Mouse (Mus musculus) CH12.LX (cell line): ENCODE results near the gene Wdr5. TPM values are rescaled to one million over a fixed set of nuclear protein-coding genes. Genes with fewer than 3 reads are reported as not detected.

ENCODE experiments used
- DNase-seq: peaks from one replicate; pipeline ENCODE4 v3.0.0-alpha.2; 2013; ENCODE audit errors: extremely low read depth
- H3K27ac ChIP-seq: 2 replicates; pipeline ENCODE4 v1.5.1; 2012; ENCODE audit warnings: low read depth, mild to moderate bottlenecking, control low read depth, moderate library complexity; ENCODE audit not compliant: insufficient read depth
- H3K27me3 ChIP-seq: replicated peaks from 2 replicates; pipeline ENCODE3; 2012; ENCODE audit warnings: inconsistent platforms
- H3K36me3 ChIP-seq, 2 experiments: replicated peaks in 1 of 2; 2 replicates each; pipeline versions ENCODE3 to v1.6.1; 2012; ENCODE audit warnings: inconsistent platforms in 1 of 2, low read length in 1 of 2, mild to moderate bottlenecking in 1 of 2, mixed read lengths in 1 of 2, moderate library complexity in 1 of 2; ENCODE audit not compliant: control insufficient read depth in 1 of 2, insufficient read depth in 1 of 2
- H3K4me1 ChIP-seq, 2 experiments: 2 replicates each; pipeline ENCODE4 v1.6.1; 2012; ENCODE audit warnings: inconsistent platforms in 1 of 2, moderate library complexity in 1 of 2; ENCODE audit not compliant: insufficient read depth in 2 of 2, control insufficient read depth in 1 of 2
- H3K4me2 ChIP-seq: 2 replicates; pipeline ENCODE4 v1.6.1; 2012; ENCODE audit warnings: low read depth, mild to moderate bottlenecking, control low read depth; ENCODE audit not compliant: poor library complexity, insufficient read depth, severe bottlenecking
- H3K4me3 ChIP-seq, 3 experiments: fragments of 150-350 bp in 1 of 3; sonication (generic) in 1 of 3; replicated peaks in 1 of 3; 2 replicates each; pipeline versions ENCODE3 to v1.5.1; 2011 to 2012; ENCODE audit warnings: low read depth in 2 of 3, low read length in 2 of 3, mild to moderate bottlenecking in 2 of 3, moderate library complexity in 2 of 3, control low read depth in 1 of 3, improper control_type of control experiment in 1 of 3, inconsistent platforms in 1 of 3, mixed read lengths in 1 of 3; ENCODE audit not compliant: poor library complexity in 1 of 3
- H3K79me2 ChIP-seq: replicated peaks from 2 replicates; pipeline ENCODE4 v1.6.1; 2012; ENCODE audit warnings: mild to moderate bottlenecking, moderate library complexity; ENCODE audit not compliant: control insufficient read depth, poor library complexity, insufficient read depth, severe bottlenecking; ENCODE audit errors: extremely low read depth
- H3K9ac ChIP-seq: 2 replicates; pipeline ENCODE4 v1.6.1; 2012; ENCODE audit warnings: low read depth, mild to moderate bottlenecking, control low read depth, moderate library complexity; ENCODE audit not compliant: insufficient read depth
- H3K9me3 ChIP-seq: replicated peaks from 2 replicates; pipeline ENCODE3; 2012; ENCODE audit warnings: low read length, inconsistent platforms, mixed read lengths
- BHLHE40 ChIP-seq: IDR thresholded peaks from 2 replicates; pipeline ENCODE4 v1.6.1; 2011; ENCODE audit warnings: mild to moderate bottlenecking, low read depth, low read length, improper control_type of control experiment
- CHD1 ChIP-seq: IDR thresholded peaks from 2 replicates; pipeline ENCODE4 v1.6.1; 2012; ENCODE audit warnings: low read depth, low read length, improper control_type of control experiment, inconsistent platforms
- CHD2 ChIP-seq: IDR thresholded peaks from 2 replicates; pipeline ENCODE4 v1.6.1; 2011; ENCODE audit warnings: low read length, improper control_type of control experiment
- CTCF ChIP-seq, 2 experiments: IDR thresholded peaks in 1 of 2; conservative IDR thresholded peaks in 1 of 2; 2 replicates each; pipeline ENCODE4 v1.5.1; 2011 to 2012; ENCODE audit warnings: low read depth in 2 of 2, low read length in 2 of 2, improper control_type of control experiment in 1 of 2, inconsistent platforms in 1 of 2, mild to moderate bottlenecking in 1 of 2, moderate library complexity in 1 of 2
- E2F4 ChIP-seq: IDR thresholded peaks from 2 replicates; pipeline ENCODE4 v1.6.1; 2011; ENCODE audit warnings: low read depth, low read length, improper control_type of control experiment; ENCODE audit not compliant: insufficient replicate concordance
- ELF1 ChIP-seq: IDR thresholded peaks from 2 replicates; pipeline ENCODE4 v1.6.1; 2014; ENCODE audit warnings: low read depth, mild to moderate bottlenecking, inconsistent platforms, low read length, improper control_type of control experiment
- EP300 ChIP-seq: IDR thresholded peaks from 2 replicates; pipeline ENCODE4 v1.6.1; 2011; ENCODE audit warnings: low read length, improper control_type of control experiment
- ETS1 ChIP-seq: conservative IDR thresholded peaks from 2 replicates; pipeline ENCODE4 v1.6.1; 2012; ENCODE audit warnings: low read depth, mild to moderate bottlenecking, inconsistent platforms, low read length, improper control_type of control experiment, moderate library complexity
- GABPA ChIP-seq: IDR thresholded peaks from 2 replicates; pipeline ENCODE4 v1.6.1; 2012; ENCODE audit warnings: low read depth, low read length, improper control_type of control experiment, inconsistent platforms; ENCODE audit not compliant: insufficient replicate concordance
- HCFC1 ChIP-seq: IDR thresholded peaks from 2 replicates; pipeline ENCODE4 v1.6.1; 2012; ENCODE audit warnings: low read depth, mild to moderate bottlenecking, inconsistent platforms, low read length, improper control_type of control experiment
- IRF4 ChIP-seq: IDR thresholded peaks from 2 replicates; pipeline ENCODE4 v1.6.1; 2014; ENCODE audit warnings: low read depth, mild to moderate bottlenecking, inconsistent platforms, low read length, improper control_type of control experiment
- JUN ChIP-seq: IDR thresholded peaks from 2 replicates; pipeline ENCODE4 v1.6.1; 2011; ENCODE audit warnings: low read depth, mild to moderate bottlenecking, low read length, improper control_type of control experiment, moderate library complexity; ENCODE audit not compliant: insufficient read depth
- JUND ChIP-seq: conservative IDR thresholded peaks from 2 replicates; pipeline ENCODE4 v1.6.1; 2011; ENCODE audit warnings: low read depth, low read length, improper control_type of control experiment
- KAT2A ChIP-seq: IDR thresholded peaks from 2 replicates; pipeline ENCODE4 v1.6.1; 2012; ENCODE audit warnings: low read length, improper control_type of control experiment, inconsistent platforms; ENCODE audit not compliant: insufficient replicate concordance
- MAFK ChIP-seq: IDR thresholded peaks from 2 replicates; pipeline ENCODE4 v1.6.1; 2011; ENCODE audit warnings: low read length, improper control_type of control experiment; ENCODE audit not compliant: insufficient replicate concordance
- MAX ChIP-seq: IDR thresholded peaks from 2 replicates; pipeline ENCODE4 v1.6.1; 2011; ENCODE audit warnings: low read length, improper control_type of control experiment
- MAZ ChIP-seq: IDR thresholded peaks from 2 replicates; pipeline ENCODE4 v1.6.1; 2012; ENCODE audit warnings: low read depth, mild to moderate bottlenecking, inconsistent platforms, low read length, improper control_type of control experiment, moderate library complexity
- MEF2A ChIP-seq: IDR thresholded peaks from 2 replicates; pipeline ENCODE4 v1.6.1; 2014; ENCODE audit warnings: low read depth, mild to moderate bottlenecking, inconsistent platforms, low read length, improper control_type of control experiment, borderline replicate concordance
- MXI1 ChIP-seq: IDR thresholded peaks from 2 replicates; pipeline ENCODE4 v1.6.1; 2011; ENCODE audit warnings: mild to moderate bottlenecking, low read depth, low read length, improper control_type of control experiment
- NELFE ChIP-seq: IDR thresholded peaks from 2 replicates; pipeline ENCODE4 v1.6.1; 2011; ENCODE audit warnings: low read depth, low read length, improper control_type of control experiment
- NRF1 ChIP-seq: IDR thresholded peaks from 2 replicates; pipeline ENCODE4 v1.6.1; 2014; ENCODE audit warnings: low read depth, mild to moderate bottlenecking, inconsistent platforms, low read length, improper control_type of control experiment, moderate library complexity
- PAX5 ChIP-seq: IDR thresholded peaks from 2 replicates; pipeline ENCODE4 v1.6.1; 2012; ENCODE audit warnings: low read length, inconsistent platforms, mixed read lengths
- POLR2A ChIP-seq: IDR thresholded peaks from 2 replicates; pipeline ENCODE4 v1.6.1; 2011; ENCODE audit warnings: low read depth, mild to moderate bottlenecking, improper control_type of control experiment, low read length
- POLR2AphosphoS2 ChIP-seq: IDR thresholded peaks from 2 replicates; pipeline ENCODE4 v1.6.1; 2011; ENCODE audit warnings: low read depth, low read length, improper control_type of control experiment
- RAD21 ChIP-seq: IDR thresholded peaks from 2 replicates; pipeline ENCODE4 v1.6.1; 2011; ENCODE audit warnings: low read depth, mild to moderate bottlenecking, low read length, improper control_type of control experiment, moderate library complexity
- RCOR1 ChIP-seq: conservative IDR thresholded peaks from 2 replicates; pipeline ENCODE4 v1.6.1; 2012; ENCODE audit warnings: low read depth, mild to moderate bottlenecking, inconsistent platforms, low read length, improper control_type of control experiment
- SIN3A ChIP-seq: IDR thresholded peaks from 2 replicates; pipeline ENCODE4 v1.6.1; 2012; ENCODE audit warnings: low read length, improper control_type of control experiment, inconsistent platforms
- SMC3 ChIP-seq: IDR thresholded peaks from 2 replicates; pipeline ENCODE4 v1.6.1; 2011; ENCODE audit warnings: low read depth, low read length, improper control_type of control experiment
- TBP ChIP-seq: conservative IDR thresholded peaks from 2 replicates; pipeline ENCODE4 v1.6.1; 2011; ENCODE audit warnings: low read depth, low read length, improper control_type of control experiment
- TCF12 ChIP-seq: IDR thresholded peaks from 2 replicates; pipeline ENCODE4 v1.6.1; 2014; ENCODE audit warnings: low read depth, mild to moderate bottlenecking, inconsistent platforms, low read length, improper control_type of control experiment
- UBTF ChIP-seq: IDR thresholded peaks from 2 replicates; pipeline ENCODE4 v1.6.1; 2012; ENCODE audit warnings: low read depth, mild to moderate bottlenecking, inconsistent platforms, low read length, improper control_type of control experiment, moderate library complexity
- USF1 ChIP-seq: IDR thresholded peaks from 2 replicates; pipeline ENCODE4 v1.6.1; 2014; ENCODE audit warnings: low read depth, mild to moderate bottlenecking, inconsistent platforms, low read length, improper control_type of control experiment
- USF2 ChIP-seq: conservative IDR thresholded peaks from 2 replicates; pipeline ENCODE4 v1.6.1; 2011; ENCODE audit warnings: low read depth, low read length, improper control_type of control experiment
- ZC3H11A ChIP-seq: IDR thresholded peaks from 2 replicates; pipeline ENCODE4 v1.6.1; 2012; ENCODE audit warnings: low read depth, mild to moderate bottlenecking, inconsistent platforms, low read length, improper control_type of control experiment
- ZKSCAN1 ChIP-seq: IDR thresholded peaks from 2 replicates; pipeline ENCODE4 v1.6.1; 2012; ENCODE audit warnings: low read depth, inconsistent platforms, low read length, improper control_type of control experiment, borderline replicate concordance
- ZMIZ1 ChIP-seq: IDR thresholded peaks from 2 replicates; pipeline ENCODE4 v1.6.1; 2012; ENCODE audit warnings: low read depth, mild to moderate bottlenecking, inconsistent platforms, low read length, improper control_type of control experiment
- ZNF384 ChIP-seq: IDR thresholded peaks from 2 replicates; pipeline ENCODE4 v1.6.1; 2012; ENCODE audit warnings: low read depth, low read length, improper control_type of control experiment, inconsistent platforms
- dilution Hi-C: fragments of 300-500 bp; cut with MboI; formaldehyde crosslinking; loops from 2 replicates; pipeline ENCODE4 v1.14.3; 2020; ENCODE audit warnings: low sequenced_read_pairs; ENCODE audit not compliant: extremely low pct_unique_long_range_greater_than_20kb, extremely low pct_ligation_motif_present
- in situ Hi-C: fragments of 300-500 bp; cut with MboI; formaldehyde crosslinking; loops from 3 replicates; pipeline ENCODE4 v1.14.3; 2019; ENCODE audit warnings: low sequenced_read_pairs, low pct_ligation_motif_present, low pct_unique_long_range_greater_than_20kb, mixed read lengths
- polyA plus RNA-seq: library from polyadenylated mRNA; unstranded; fragments of >175 nt; gene quantifications from 2 replicates; pipeline ENCODE4 v1.2.1, GENCODE M21; 2012; ENCODE audit warnings: low read depth; ENCODE audit not compliant: insufficient read length
- total RNA-seq, 2 experiments: library from RNA; depleted of rRNA; stranded (reverse); fragments of 300-350 nt in 1 of 2; fragments of >200 nt in 1 of 2; gene quantifications; 2 replicates each; pipeline ENCODE4 v1.2.3; 2012 to 2014

Wdr5 gene
- total and polyA plus RNA-seq, 3 experiments = 33.9 to 56.0 (median 54.8) TPM

- H3K27ac ChIP-seq = peak overlapping the region; percentile 26; the same call in 1 of the 2 replicates
- peaks cover 0 to 51% of the 10 kb centered on the region in 2 experiments for H3K36me3 ChIP-seq
- dilution Hi-C loops = no loop called here
Measured at GRCm38 (mm10) chr2:27469292-27469990, 45.5 kb upstream of the Wdr5 start.

DNA sequence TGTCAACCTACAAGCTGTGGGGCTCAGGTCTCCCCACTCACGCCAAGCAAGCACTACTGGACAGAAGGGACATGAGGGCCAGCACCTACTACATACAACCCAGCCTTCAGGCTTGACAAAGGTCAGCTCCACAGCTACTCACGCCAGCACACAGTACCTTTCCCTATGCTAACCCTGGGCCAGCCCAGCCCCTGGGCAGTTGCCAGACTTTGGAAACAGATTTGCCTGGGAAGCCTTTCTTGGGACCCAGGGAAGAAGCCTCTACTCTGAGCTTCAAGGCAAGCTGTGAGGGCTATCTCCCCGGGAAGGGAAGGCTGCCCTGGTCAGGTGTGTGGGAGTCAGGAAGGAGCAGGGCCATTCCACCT, 45.0 kb upstream of the Wdr5 start:
- dilution Hi-C loops = no loop called here
- no peaks in the 10 kb centered on the region for H3K9me3 ChIP-seq
- peaks cover 3% of the 10 kb centered on the region; the same call in 1 of the 2 replicates for H3K79me2 ChIP-seq
- DNase-seq = no peak
- TF ChIP-seq HCFC1 = no peak
- no peak for TF ChIP-seq USF1
- H3K4me3 ChIP-seq = no peak overlapping the region
- no peaks in the 10 kb centered on the region for H3K27me3 ChIP-seq
- no peak overlapping the region for H3K9ac ChIP-seq
- H3K4me2 ChIP-seq = 0 out of 2 replicates have a peak overlapping the region, but pooled peaks have one; percentile 26
- peaks cover 36 to 74% of the 10 kb centered on the region in 2 experiments for H3K4me1 ChIP-seq
- in situ Hi-C loops = no loop called here
- peaks cover 0 to 47% of the 10 kb centered on the region in 2 experiments for H3K36me3 ChIP-seq
- no peak overlapping the region for H3K27ac ChIP-seq

More at GRCm38 (mm10) chr2:27469292-27469990, 45.5 kb upstream of the Wdr5 start:
- Histone ChIP-seq H3K27me3 (no peaks in the 10 kb centered on the region), H3K9ac (no peak overlapping the region), H3K4me3 (no peak overlapping the region), H3K4me1 (peaks cover 37 to 76% of the 10 kb centered on the region in 2 experiments), H3K79me2 (peaks cover 3% of the 10 kb centered on the region; the same call in 1 of the 2 replicates), H3K4me2 (peak overlapping the region; percentile 26), H3K9me3 (no peaks in the 10 kb centered on the region)
- no peak for TF ChIP-seq ZNF384
- TF ChIP-seq RAD21 = no peak
- no peak for TF ChIP-seq TBP
- TF ChIP-seq BHLHE40 = peak; percentile 94
- TF ChIP-seq TCF12 = peak; percentile 98
- TF ChIP-seq SMC3 = no peak
- TF ChIP-seq PAX5 = no peak
- TF ChIP-seq NRF1 = peak; percentile 13; the same call in 1 of the 2 replicates
- peak; percentile 64; the same call in 1 of the 2 replicates for TF ChIP-seq UBTF
- TF ChIP-seq MAZ = no peak
- TF ChIP-seq GABPA = no peak
- TF ChIP-seq JUND = no peak
- no peak for TF ChIP-seq ZMIZ1
- TF ChIP-seq POLR2A = no peak
- TF ChIP-seq MXI1 = no peak
- no peak for TF ChIP-seq ELF1
- peak; percentile 88 for TF ChIP-seq MAFK
- TF ChIP-seq RCOR1 = peak; percentile 96
- no peak for TF ChIP-seq USF2
- TF ChIP-seq CHD1 = no peak
- TF ChIP-seq ZKSCAN1 = no peak
- TF ChIP-seq SIN3A = peak; percentile 83; the same call in 1 of the 2 replicates
- TF ChIP-seq ETS1 = peak; percentile 92
- TF ChIP-seq MAX = no peak
- TF ChIP-seq CTCF (conservative IDR thresholded peaks at IDR 0.05 in 1 of 2, IDR thresholded peaks at IDR 0.05 in 1 of 2; ENCODE audit: low read depth in 2 of 2, low read length in 2 of 2) = no peak
- TF ChIP-seq EP300 = peak; percentile 99
- no peak for TF ChIP-seq JUN
- TF ChIP-seq MEF2A = peak; percentile 97
- TF ChIP-seq IRF4 = peak; percentile 100
- TF ChIP-seq KAT2A = no peak
- no peak for TF ChIP-seq NELFE
- no peak for TF ChIP-seq USF1
- TF ChIP-seq E2F4 = no peak
- TF ChIP-seq HCFC1 = peak; percentile 38
- no peak for TF ChIP-seq POLR2AphosphoS2
- peak; percentile 75 for TF ChIP-seq CHD2
- TF ChIP-seq ZC3H11A = no peak
- in situ Hi-C loops = no loop called here
- DNase-seq = peak; percentile 83
